Mouse (Mus musculus) gonadal fat pad, adult 2 months (tissue): Measurements from ENCODE around the gene Gadd45g. TPM values are rescaled to one million over a fixed set of nuclear protein-coding genes. Genes with fewer than 3 reads are reported as not detected.

Experiments used
- DNase-seq: peaks from one replicate; pipeline ENCODE4 v3.0.0-alpha.2; 2012; ENCODE audit warnings: low read depth
- polyA plus RNA-seq: library from polyadenylated mRNA; depleted of rRNA; stranded (reverse); fragments of >200 nt; gene quantifications from 2 replicates; pipeline ENCODE4 v1.2.3, GENCODE M21; 2012

The Gadd45g gene
- polyA plus RNA-seq, 1 experiment = 41.6 TPM

DNA sequence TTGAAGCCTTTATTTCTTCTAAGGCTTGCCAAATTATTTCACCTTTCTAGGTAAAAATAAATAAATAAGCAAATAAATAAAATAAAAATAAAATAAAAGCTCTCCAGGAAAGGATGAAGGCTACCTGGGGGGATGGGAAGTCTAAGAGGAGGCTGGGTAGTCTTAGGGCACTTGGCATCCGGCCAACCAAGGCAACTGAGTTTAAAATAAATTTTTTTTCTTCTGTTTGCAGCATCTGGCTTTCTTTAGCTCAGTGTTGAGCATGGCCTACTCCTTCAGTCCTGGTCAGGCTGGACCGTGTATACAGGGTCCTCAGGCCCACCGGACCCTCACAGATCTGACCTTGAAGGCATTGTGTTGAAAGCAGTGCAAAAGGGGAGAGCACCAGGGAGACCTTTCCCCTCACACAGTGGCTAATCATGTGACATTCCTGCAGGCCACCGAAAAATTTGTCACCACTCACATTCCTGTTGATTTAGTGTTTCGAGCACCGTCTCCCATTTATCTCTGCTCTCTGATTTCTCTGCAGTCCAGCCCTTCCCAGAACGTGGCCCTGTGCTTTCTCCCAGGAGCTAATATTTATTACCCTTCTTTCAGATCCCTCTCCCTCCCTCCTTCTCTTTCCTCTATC lies 6.2 kb downstream of the Gadd45g start:
- no peak for DNase-seq

DNA sequence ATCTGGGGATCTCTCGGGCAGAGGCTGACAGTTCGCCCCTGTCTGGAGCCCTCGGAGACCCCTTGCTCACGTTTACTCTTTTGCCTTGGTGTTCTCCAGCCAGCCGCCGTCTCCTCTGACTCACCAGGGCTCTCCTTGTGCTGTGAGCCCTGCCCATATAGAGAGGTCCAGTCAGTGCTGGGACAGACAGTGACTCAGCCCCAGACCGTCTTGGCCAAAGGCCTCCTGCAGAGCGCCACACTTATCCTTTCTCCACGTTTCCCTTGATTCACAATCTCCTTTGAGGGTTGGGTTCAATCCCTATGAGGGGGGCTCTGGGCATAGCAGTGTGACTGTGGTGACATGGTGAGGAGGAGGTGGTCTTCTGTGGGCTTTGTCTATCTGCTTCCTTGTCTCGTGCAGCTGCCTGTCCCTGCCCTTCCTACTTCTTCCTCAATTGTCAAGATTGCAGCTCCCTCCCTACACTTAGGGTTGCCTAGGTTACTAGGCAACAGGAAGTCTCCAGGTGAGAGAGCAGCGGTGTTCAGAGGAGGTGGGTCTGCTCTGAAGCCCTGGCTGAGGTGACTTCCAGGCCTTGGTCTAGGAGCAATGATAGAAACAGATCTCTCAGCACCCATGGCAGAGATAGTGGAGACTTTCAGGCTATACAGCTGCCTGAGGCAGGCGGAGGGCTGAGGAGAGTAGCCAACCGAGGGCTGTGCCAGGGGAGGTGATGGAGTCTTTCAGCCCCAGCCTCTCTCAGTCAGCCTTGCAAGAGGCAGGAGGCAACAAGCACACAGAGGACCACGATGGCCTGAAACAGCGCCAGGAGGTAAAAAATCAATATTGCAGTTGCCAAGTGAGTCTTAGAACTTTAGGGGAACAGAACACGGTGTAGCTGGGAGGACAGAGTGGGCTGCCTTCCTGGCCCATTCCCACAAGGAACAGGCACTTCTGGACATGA lies 7.1 kb downstream of the Gadd45g start:
- DNase-seq = no peak

DNA sequence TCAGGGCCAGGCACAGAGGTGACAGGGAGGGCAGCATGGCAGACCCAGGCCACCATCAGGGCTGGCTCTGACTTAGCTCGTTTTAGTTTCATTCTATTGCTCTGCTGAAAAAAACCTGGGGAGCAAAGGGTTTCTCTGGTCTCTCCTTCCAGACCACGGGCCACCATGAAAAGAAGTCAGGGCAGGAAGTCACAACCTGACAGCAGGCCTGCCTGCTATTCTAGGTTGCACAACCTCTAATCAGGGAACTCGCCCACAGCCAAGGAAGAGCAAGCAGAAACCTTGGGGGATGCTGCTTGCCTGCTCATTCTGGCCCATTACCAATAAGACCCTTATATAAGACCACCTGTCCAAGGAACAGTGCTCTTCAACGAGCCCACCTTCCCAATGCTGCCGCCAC lies 9.1 kb downstream of the Gadd45g start:
- no peak for DNase-seq

DNA sequence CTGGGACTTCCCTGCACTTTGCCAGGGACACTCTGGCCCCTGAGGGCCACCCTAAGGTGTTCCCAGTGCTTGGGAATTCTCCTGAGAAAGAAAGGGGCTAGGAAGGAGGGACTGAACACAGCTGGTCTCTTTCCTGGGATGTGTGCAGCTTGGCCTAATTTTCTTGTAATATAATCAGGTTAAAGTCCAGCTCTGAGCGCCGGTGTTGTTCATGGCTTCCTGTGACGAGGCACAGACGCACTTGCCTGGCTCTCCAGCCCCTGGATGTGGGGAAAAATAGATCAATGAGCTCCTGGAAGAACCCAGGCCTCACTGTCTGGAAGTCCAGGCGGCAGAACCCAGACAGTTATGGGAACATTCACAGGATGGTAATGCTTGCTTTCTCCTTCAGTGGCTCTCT lies 10.7 kb downstream of the Gadd45g start:
- no peak for DNase-seq

DNA sequence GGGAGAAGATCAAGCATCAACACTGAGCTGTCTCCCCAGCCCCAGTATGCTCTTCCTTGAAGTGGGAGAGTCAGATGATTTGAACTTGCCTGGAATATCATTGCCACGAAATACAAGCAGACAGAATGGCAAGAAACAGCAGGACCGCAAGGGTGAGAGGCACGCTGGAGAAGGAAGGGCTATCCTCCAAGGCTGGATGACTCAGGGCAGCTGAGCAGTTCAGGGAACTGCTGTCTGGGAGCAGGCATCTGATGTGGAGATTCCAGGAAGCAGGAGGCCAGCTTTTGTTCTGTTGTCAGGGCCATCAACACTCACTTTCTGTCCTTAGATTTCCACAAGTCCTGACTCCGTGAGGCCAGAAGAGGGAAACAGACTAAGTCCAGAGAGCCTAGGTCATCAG lies 12.0 kb downstream of the Gadd45g start:
- DNase-seq = no peak

DNA sequence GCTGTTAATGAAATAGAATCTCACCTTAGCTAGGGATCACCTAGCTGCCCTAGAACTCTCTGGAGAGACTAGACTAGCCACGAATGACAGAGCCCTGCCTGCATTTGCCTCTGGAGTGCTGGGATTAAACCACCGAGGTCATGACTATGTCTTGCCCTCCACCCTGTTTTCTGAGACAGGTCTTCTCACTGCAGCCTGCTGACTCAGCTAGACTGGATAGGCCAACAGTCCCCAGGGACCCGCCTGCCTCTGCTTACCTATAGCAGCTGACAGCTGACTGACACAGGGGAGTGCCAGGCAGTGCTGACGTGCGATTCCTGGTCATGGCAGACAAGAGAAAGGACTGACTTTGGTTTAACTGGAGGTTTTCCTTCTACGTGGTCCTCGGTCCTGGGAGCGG lies 12.7 kb downstream of the Gadd45g start:
- no peak for DNase-seq

DNA sequence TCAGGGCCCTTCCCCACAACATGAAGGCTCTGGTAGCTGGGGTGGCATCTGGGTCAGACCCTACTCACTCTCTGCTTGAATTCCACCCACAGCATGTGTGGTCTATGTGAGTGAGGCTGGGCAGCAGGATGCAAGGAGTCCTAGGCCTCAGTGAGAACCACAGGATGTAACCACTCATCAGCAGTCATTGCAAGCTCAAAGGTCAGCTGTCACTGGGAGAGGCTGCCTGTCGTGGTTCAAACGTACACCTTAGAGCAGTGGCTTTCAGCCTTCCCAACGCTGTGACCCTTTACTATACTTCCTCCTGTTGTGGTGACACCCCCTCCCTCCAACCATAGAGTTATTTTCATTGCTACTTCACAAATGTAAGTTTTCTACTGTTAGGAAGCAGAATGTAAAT lies 13.3 kb downstream of the Gadd45g start:
- DNase-seq = no peak

DNA sequence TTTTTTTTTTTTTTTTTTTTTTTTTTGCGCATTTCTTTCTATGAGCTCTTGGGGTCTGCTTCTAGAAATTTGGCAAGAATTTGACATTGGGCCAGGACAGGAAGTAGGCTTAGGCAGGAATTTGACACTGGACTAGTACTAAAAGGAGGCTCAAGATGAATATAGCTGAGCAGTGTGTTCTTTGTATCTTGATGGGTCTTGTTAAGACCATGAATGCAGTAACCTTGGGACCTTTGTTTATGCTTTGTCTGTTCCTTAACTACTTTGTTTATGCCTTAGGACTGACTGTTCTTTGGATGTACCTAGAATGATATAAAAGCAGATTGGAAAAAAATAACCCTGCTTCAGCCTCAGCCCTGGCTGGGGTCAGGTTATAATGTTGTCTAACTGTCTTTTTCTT lies 16.3 kb downstream of the Gadd45g start:
- DNase-seq = no peak

DNA sequence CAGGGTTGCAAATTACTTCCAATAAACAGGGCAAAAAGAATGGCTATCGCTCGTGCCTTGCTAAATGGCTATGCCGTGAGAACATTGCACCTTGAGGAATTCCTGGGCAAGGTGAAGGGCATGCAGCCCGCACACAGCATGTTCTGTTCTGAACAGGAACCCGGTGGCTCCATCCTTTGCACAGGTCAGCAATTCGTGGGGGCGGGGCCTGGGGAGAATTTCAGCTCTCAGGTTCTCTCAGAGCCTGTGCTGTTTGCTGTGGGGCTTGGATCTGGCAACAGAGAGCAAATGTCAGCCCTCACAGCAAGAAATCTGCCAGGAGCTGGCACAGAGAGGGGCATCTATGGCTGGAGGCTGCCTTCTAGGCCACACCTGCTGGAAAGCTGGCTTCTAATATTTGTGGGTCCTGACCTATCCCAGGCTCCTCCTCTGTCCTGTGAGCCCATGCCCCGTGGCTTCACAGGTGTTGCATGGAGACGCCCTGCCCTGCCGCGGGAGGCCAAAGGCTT lies 19.7 kb downstream of the Gadd45g start:
- DNase-seq = no peak

DNA sequence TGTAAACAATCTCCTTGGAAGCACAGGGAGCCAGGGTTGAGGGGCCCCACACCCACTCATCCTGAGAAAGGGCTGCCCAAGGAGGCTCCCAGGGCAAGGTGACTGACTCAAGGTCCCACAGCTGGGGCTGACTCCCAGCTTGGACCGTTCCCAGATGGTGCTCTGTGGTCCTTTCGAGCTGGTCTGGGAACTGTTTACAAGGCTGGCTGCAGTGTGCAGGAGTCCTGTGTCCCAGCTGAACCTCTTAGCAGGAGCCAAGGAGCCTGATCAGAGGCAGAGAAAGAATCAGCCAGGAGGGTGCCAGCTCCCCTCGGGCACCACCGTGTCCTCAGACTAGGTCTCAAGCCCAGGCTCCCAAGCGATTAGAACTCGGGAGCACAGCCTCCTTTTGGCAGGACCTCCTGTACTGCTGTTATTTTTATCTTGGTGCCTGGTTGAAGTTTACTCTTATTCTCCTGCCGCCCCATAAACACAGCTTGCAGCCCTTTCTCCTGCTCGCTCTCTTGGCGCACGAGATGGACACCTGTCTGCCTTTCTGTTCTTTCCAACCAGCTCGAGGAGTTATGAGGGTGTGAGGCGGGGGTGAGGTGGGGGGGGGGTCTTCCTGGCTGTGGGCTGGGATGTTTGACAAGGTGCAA lies 22.1 kb downstream of the Gadd45g start:
- no peak for DNase-seq

DNA sequence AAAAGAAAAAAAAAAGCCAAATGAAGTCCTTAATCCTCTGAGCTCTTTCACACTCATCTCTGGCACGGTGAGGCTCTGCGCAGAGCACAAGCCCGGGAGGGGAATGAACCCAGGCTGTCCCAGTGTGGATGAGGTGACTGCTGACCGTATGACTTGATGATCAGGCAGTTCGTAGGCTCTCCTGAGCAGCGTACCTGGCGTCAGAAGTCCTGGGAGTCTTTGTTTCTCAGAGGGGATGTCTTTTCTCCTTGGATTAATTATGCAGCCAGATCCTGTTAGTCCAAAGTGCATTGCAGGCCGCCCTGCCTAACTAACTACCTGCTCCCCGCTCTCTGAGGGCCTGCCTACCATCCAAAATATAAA lies 22.6 kb downstream of the Gadd45g start:
- DNase-seq = no peak

DNA sequence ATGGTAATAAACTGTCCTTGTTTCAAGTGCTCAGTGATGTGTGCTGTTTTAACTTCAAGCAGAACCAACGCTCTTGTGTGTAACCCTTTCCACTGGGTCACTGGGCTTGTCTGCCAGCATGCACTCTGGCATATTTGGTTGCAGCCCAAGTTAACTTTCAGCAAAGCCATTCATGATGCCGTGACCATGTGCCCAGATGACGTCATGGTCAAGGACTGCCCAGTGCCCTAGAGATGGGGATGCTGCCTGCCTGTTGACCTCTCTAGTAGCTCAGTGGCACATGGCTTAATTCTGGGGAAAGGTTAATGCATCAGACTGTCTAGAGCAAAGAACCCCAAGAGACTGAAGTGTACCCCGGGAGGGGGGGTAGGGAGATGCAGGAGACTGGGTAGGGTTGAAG lies 24.7 kb downstream of the Gadd45g start:
- no peak for DNase-seq

DNA sequence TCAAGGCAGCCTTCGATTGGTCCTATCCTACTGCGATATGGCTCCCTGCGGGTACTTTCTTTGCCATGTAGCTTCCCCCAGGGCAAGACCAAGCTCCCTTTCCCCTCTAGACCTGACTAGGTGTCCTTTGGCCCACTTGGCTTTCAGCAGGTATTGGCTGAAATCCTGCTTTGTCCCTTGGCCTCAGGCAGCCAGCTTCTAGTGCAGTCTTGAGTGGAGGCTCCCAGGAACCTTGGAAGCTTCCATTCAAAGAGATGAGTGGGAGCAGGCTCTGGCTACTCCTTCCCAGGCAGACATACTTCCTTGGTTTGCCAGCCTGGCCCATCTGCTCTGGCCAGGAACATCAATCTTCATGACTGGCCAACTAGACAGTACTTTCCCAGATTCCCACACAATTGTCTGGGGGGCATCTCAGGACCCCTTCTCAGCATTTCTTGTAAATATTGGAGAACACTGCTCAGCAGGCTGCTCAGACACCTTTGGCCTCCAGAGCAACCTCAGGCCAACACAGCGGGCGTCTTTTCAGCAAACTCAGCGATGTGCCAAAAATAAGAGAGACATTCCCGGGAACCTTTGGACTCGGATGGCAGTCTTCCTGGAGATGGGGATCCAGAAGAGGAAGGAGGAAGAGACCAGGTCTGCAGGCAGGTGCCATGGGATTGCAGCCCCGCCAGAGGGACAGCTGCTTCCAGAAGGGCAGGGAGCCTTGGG lies 25.9 kb downstream of the Gadd45g start:
- DNase-seq = no peak

DNA sequence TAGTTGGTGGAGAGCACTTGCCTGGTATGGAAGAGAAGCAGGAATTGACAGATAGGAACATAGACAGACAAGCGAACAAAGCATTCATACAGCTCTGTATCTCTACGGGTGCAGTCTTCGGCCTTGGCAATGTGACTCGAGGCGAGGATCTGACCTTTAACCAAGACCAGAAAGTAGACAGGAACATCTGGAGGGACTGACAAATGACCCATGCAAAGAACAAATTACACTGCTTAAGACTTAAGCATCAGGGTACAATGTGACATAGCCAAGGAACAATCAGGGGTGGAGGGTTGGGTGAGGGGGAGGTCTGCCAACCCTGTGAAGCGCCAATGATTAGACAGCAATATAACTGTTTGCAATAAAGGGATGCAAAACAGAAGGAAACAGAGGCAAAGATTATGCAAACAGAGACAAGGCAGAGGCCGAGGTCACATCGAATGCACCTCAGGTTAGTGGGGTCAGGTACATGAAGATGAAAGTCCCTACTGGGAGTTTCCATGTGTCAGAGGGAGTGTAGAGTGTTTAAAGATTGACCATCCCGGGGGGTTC lies 26.6 kb downstream of the Gadd45g start:
- DNase-seq = no peak

DNA sequence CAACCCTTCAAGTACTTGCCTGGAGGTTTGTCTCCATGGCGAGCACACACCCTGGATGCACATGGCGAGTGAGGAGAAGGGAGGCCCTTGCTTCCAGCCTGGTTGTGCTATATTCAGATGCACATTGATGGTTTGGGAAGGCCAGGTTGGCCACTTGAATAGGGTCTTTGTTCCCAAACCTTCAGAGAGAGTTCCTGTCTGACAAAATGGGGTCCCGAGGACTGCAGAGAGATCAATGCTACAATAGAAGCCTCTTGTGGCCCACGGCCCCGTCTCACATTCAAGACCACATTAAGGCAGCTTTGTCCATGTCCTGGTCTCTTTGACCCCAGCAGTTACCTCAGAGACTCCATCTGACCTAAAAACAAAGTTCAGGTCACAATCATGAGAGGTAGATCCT lies 27.3 kb downstream of the Gadd45g start:
- DNase-seq = no peak

DNA sequence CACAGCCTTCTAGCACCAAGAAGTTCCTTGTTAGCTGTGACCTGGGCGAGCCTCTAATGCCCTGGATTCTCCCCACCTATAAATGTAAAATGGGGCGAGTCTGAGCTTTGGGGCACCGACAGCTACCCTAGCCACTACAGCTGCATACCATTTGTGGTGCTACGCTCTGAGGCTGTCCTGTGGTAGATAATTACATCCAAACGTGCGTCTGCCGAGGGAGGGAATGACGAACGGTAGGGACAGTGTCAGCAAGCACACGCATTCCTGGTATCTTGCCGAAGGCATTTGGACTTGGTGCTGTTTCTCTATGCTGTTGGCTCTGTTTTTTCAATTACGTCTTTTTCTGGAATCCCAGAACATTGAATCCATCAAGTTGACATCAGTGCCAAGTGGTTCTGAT lies 29.7 kb downstream of the Gadd45g start:
- DNase-seq = no peak

DNA sequence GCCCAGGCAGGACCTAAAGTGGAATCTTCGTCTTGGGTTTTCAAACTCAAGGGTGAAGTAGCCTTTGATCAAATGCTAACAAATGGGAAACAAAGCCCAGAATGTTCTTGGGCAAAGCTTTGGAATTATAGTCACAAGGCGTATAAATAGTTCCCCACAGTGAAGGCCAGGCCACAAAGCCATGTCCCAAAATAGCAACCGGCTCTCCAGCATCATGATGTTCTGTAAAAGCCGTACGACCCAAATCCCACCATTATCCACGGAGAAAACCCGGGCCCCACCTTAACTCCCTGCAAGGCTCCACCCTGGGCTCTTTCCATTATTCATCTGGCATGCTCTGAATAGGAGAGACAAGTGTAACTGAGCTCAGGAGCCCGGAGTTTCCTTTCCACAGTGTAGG lies 32.3 kb downstream of the Gadd45g start:
- DNase-seq = no peak

DNA sequence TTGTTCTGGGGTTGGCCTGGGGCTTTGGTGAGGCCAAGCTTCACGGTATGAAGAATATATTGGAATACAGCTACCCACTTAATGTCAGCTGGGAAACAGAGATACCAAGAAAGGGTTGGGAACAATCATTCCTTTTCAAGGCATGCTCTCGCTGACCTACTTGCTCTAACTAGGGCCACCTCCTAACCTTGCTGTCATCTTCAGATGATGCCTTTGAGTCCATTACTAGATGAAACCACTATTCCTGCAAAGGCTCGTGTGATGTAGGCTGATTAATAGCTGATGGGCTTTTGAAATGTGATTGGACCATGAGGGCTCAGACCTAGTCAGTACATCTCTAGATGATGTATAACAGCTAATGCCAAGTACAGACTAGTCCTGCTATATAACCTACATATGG lies 33.1 kb downstream of the Gadd45g start:
- no peak for DNase-seq

DNA sequence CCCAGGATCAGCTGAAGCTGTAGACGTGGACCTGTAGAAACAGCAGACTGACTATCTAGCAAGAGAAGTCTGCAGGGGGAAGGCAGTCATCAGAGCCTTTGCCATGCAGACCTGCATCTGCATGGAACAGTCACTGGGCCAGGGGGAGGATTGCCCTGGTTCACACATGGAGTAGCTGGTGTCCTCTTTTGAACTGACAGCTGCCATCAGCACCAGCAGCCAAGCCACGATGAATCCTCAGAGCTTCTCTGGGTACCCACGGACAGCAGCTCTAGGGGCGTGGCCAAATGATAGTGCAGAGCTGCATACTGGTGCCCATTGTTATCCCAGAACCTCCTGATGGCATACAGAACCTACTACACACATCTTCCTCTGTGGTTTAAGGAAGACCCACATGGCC lies 33.5 kb downstream of the Gadd45g start:
- DNase-seq = no peak

DNA sequence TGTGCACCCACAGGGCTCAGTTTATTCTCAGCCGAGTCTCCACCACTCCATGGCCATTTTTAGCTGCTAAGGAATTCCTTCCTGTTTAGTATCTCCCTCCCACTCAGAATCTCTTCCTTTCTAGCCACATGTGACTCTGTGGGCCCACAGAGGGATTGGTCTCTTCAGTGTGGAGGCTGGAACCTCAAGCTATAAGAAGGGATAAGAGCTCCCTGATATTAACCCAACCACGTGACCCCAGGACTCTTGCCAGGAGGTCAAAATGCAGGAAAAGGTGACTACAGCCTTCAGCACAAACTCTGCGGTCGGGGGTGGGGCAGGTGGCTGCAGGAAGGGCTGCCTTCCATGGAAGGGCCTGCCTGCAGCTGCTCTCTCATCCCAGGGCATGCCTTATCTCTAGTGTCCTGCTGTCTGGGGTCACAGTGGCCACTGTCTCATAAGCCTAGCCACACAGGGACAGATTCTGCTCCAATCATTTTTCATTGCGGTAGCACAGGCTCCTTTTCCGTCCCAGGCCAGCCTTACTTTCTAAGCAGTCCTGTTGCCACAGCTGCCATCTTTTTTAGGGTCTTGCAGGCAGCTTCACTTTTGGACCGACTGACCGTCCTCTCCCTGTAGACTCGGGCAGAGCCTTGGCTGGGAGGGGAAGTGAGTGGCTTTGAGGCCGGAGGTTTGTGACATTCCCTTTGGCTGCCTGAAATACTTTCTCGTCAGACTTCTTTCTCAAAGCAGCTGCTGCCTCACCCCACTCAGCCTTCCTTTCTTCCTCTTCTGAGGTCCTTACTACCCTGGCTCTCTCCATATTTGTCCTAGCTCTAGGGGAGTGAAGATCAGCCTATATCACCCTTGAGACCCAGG lies 35.0 kb downstream of the Gadd45g start:
- no peak for DNase-seq

DNA sequence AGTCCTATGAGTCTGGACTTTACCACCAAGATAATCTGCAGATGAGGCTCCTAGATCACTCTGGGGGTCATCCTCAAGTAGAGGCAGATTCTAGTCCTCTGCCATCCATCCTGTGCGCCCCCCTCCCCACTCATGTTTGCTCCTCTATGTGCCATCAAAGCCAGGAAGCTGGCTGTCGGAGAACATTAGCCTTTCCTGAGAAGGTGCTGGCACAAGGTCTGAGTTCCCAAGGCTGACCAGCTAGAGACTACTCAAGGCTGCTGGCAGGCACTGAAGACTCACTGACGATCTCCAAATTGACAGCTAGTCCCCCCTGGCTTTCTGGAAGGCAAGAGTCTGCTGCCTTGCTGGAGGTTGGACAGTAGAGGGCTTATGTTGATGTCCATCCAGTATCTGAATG lies 35.7 kb downstream of the Gadd45g start:
- no peak for DNase-seq
